Mouse (Mus musculus): ENCODE measurements around the gene Il1rapl2.

GRCm38 (mm10) chrX:137687974-137688373, 117.6 kb downstream of the Il1rapl2 start:
- TF ChIP-seq CTCF (IDR thresholded peaks at IDR 0.05; ENCODE audit: low read depth, low read length) (no peak), EP300 (IDR thresholded peaks at IDR 0.05; ENCODE audit: insufficient read depth, low read depth, low read length) (no peak)

Data from ES-Bruce4 (cell line).